Comparison of ENCODE assay signal across 10 mouse cellular contexts in genomic region chr15:96676518-96676917, GRCm38 (mm10). TPM values are rescaled to one million over a fixed set of nuclear protein-coding genes. Genes with fewer than 3 reads are reported as not detected.
DNase-seq lines count a peak whose midpoint lies in the region; TF ChIP-seq lines count a peak whose summit lies in the region.
"Had no signal": no experiment of that assay in that cellular context is flagged by ENCODE, and none has a peak within 500 bp of the region (broad histone marks: within the 10 kb centered on the region; RNA-seq: fewer than 3 reads in every experiment).

No protein-coding gene starts in this region.

- no peak for TF ChIP-seq EP300 in MEL (IDR thresholded peaks at IDR 0.05; ENCODE audit: low read depth in 1 of 2, low read length in 2 of 2)

- H3K79me2 ChIP-seq in MEL (ENCODE audit: control insufficient read depth, insufficient read depth, low read length, poor library complexity): no peaks in the 10 kb centered on the region

- no peak for TF ChIP-seq POLR2A in MEL (IDR thresholded peaks at IDR 0.05; ENCODE audit: control insufficient read depth in 1 of 2, insufficient read depth in 1 of 2, low read depth in 1 of 2, low read length in 2 of 2, poor library complexity in 1 of 2)

- intact Hi-C loops in left cerebral cortex, postnatal 25 days (cut with DNase I): loop anchor here (10.0 kb wide), 1 partner anchor 458 kb away; no protein-coding TSS in a partner anchor

- H3K9me3 ChIP-seq in MEL (replicated peaks; ENCODE audit: insufficient read depth, low read length): no peaks in the 10 kb centered on the region
- H3K9me3 ChIP-seq in forebrain, embryonic 10.5 days: no peaks in the 10 kb centered on the region
- H3K9me3 ChIP-seq: embryonic facial prominence, embryonic 15.5 days; hindbrain, embryonic 15.5 days had no signal

- H3K4me1 ChIP-seq in MEL (ENCODE audit: control insufficient read depth in 1 of 2, insufficient read depth in 2 of 2, low read length in 2 of 2): no peaks in the 10 kb centered on the region
- no peaks in the 10 kb centered on the region for H3K4me1 ChIP-seq in forebrain, embryonic 10.5 days

- H3K4me3 ChIP-seq in MEL (ENCODE audit: control insufficient read depth in 1 of 2, insufficient read depth in 1 of 2, low read depth in 2 of 2, low read length in 2 of 2): no peak overlapping the region
- no peak overlapping the region for H3K4me3 ChIP-seq in forebrain, embryonic 10.5 days
- H3K4me3 ChIP-seq: embryonic facial prominence, embryonic 15.5 days; hindbrain, embryonic 15.5 days had no signal

- no peaks in the 10 kb centered on the region for H3K36me3 ChIP-seq in MEL (ENCODE audit: control insufficient read depth in 1 of 2, insufficient read depth in 2 of 2, low read length in 2 of 2)
- H3K36me3 ChIP-seq in forebrain, embryonic 10.5 days (replicated peaks): no peaks in the 10 kb centered on the region
- H3K36me3 ChIP-seq: embryonic facial prominence, embryonic 15.5 days; hindbrain, embryonic 15.5 days had no signal

- no peak for TF ChIP-seq CTCF in MEL (IDR thresholded peaks at IDR 0.05 in 2 of 3, conservative IDR thresholded peaks at IDR 0.05 in 1 of 3; ENCODE audit: control insufficient read depth in 1 of 3, insufficient read depth in 1 of 3, low read depth in 2 of 3, low read length in 3 of 3, poor library complexity in 1 of 3, severe bottlenecking in 1 of 3)

- H3K27me3 ChIP-seq in MEL (ENCODE audit: control insufficient read depth in 1 of 2, insufficient read depth in 2 of 2, low read length in 2 of 2): peaks cover 21 to 35% of the 10 kb centered on the region in 2 experiments
- no peaks in the 10 kb centered on the region; the same call in 1 of the 2 replicates for H3K27me3 ChIP-seq in forebrain, embryonic 10.5 days (ENCODE audit: poor library complexity, severe bottlenecking)
- H3K27me3 ChIP-seq: hindbrain, embryonic 15.5 days had no signal

- no peak overlapping the region for H3K27ac ChIP-seq in MEL (ENCODE audit: control insufficient read depth, low read depth, low read length)
- no peak overlapping the region for H3K27ac ChIP-seq in forebrain, embryonic 10.5 days
- H3K27ac ChIP-seq: embryonic facial prominence, embryonic 15.5 days; hindbrain, embryonic 15.5 days had no signal

- 17% methylated on average over 10 of the region's 10 CpGs for WGBS in large intestine, adult 2 months
- WGBS in forebrain, embryonic 10.5 days: 85% methylated on average over 10 of the region's 10 CpGs

- peak; percentile 67 for DNase-seq in adrenal gland, adult 2 months
- no peak for DNase-seq in adrenal gland, postnatal 4 days (ENCODE audit: low spot score in 2 of 2)
- DNase-seq in kidney, adult 18-20 months: peak; percentile 25
- no peak for DNase-seq in kidney, adult 9 months
- DNase-seq in MEL (ENCODE audit: low read depth, low spot score): peak; percentile 17
- DNase-seq in large intestine, adult 2 months (ENCODE audit: low read depth, low spot score): peak; percentile 37
- no peak for DNase-seq in left cerebral cortex, postnatal 25 days (ENCODE audit: low spot score in 2 of 2)
- DNase-seq in forebrain, embryonic 10.5 days (ENCODE audit: extremely low spot score, low spot score): no peak

- TF ChIP-seq RAD21 in MEL (IDR thresholded peaks at IDR 0.05; ENCODE audit: low read depth, low read length): no peak

- no peak overlapping the region for H3K9ac ChIP-seq in MEL (ENCODE audit: control insufficient read depth, low read depth, low read length, poor library complexity, severe bottlenecking)
- H3K9ac ChIP-seq: embryonic facial prominence, embryonic 15.5 days; hindbrain, embryonic 15.5 days had no signal

TF ChIP-seq in MEL, 35 proteins besides CTCF, POLR2A, EP300 and RAD21:
- TF ChIP-seq MAZ (IDR thresholded peaks at IDR 0.05; ENCODE audit: low read depth, low read length): no peak
- no peak for TF ChIP-seq ZKSCAN1 (IDR thresholded peaks at IDR 0.05; ENCODE audit: low read depth, low read length)
- TF ChIP-seq MAFK (IDR thresholded peaks at IDR 0.05; ENCODE audit: borderline replicate concordance, low read depth, low read length): no peak
- no peak for TF ChIP-seq SMC3 (IDR thresholded peaks at IDR 0.05; ENCODE audit: low read depth, low read length)
- TF ChIP-seq GATA1 (IDR thresholded peaks at IDR 0.05; ENCODE audit: low read depth, low read length): no peak
- TF ChIP-seq CHD1 (IDR thresholded peaks at IDR 0.05; ENCODE audit: low read depth, low read length): no peak
- TF ChIP-seq MYC (IDR thresholded peaks at IDR 0.05; ENCODE audit: low read depth, low read length): no peak
- TF ChIP-seq UBTF (IDR thresholded peaks at IDR 0.05; ENCODE audit: borderline replicate concordance, insufficient read depth, low read depth, low read length): no peak
- TF ChIP-seq MYB (IDR thresholded peaks at IDR 0.05; ENCODE audit: low read depth, low read length): no peak
- TF ChIP-seq TAL1 (IDR thresholded peaks at IDR 0.05; ENCODE audit: low read length): no peak
- no peak for TF ChIP-seq RCOR1 (IDR thresholded peaks at IDR 0.05; ENCODE audit: low read depth, low read length)
- no peak for TF ChIP-seq NELFE (IDR thresholded peaks at IDR 0.05; ENCODE audit: low read depth, low read length)

RNA-seq across cellular contexts. Expression of gene Slc38a2, which starts 23.0 kb away (rescaled TPM):
- 100 to 1,000 TPM; 113 to 208 TPM for total RNA-seq in adrenal gland, adult 2 months (2021)
- 20.4 and 30.4 TPM in 2 replicates for polyA plus RNA-seq in adrenal gland, adult 2 months (2012; rRNA removed)
- total RNA-seq in adrenal gland, postnatal 4 days (2021): 100 to 1,000 TPM; 121 to 123 TPM
- 80.6 and 150 TPM in 2 replicates for total RNA-seq in MEL (2012; rRNA removed)
- 100 to 1,000 TPM; 177 to 590 TPM for polyA plus RNA-seq in MEL (2012; ENCODE audit: insufficient read depth in 1 of 2, insufficient read length in 2 of 2, low read depth in 1 of 2, low replicate concordance in 2 of 2, missing spikeins in 1 of 2)
- 26.3 and 32.8 TPM in 2 replicates for polyA plus RNA-seq in large intestine, adult 2 months (2012; rRNA removed)
- total RNA-seq in left cerebral cortex, postnatal 25 days (2021): 10 to 100 TPM; 81.3 to 86.1 TPM
- polyA plus RNA-seq in forebrain, embryonic 10.5 days (2016; fragmentation: Nextera tagmentation; extraction: Ambion mirVana): 151 and 159 TPM in 2 replicates

RNA-seq across cellular contexts. Expression of gene Slc38a1, which starts 33.8 kb away (rescaled TPM):
- total RNA-seq in adrenal gland, adult 2 months (2021): 10 to 100 TPM; 25.3 to 29.1 TPM
- 4.4 and 6.5 TPM in 2 replicates for polyA plus RNA-seq in adrenal gland, adult 2 months (2012; rRNA removed)
- total RNA-seq in adrenal gland, postnatal 4 days (2021): 10 to 100 TPM; 58.0 to 64.5 TPM
- total RNA-seq in MEL (2012; rRNA removed): not detected in 2 replicates
- under 1 TPM in 1 of 2 experiments, not detected in 1; 0.03 TPM for polyA plus RNA-seq in MEL (2012; ENCODE audit: insufficient read depth in 1 of 2, insufficient read length in 2 of 2, low read depth in 1 of 2, low replicate concordance in 2 of 2, missing spikeins in 1 of 2)
- 17.3 and 30.2 TPM in 2 replicates for polyA plus RNA-seq in large intestine, adult 2 months (2012; rRNA removed)
- 100 to 1,000 TPM in 1 of 2 experiments, 10 to 100 TPM in 1; 98.2 to 103 TPM for total RNA-seq in left cerebral cortex, postnatal 25 days (2021)
- 127 and 138 TPM in 2 replicates for polyA plus RNA-seq in forebrain, embryonic 10.5 days (2016; fragmentation: Nextera tagmentation; extraction: Ambion mirVana)

Comparison
In these comparisons a context has a peak if more than half of its experiments do, and no peak if none do; other contexts are left out.
1. DNase-seq: peak in adrenal gland, adult 2 months (single experiment), kidney, adult 18-20 months (single experiment), MEL (single experiment) and large intestine, adult 2 months (single experiment); none in adrenal gland, postnatal 4 days (0 of 2), kidney, adult 9 months (single experiment), left cerebral cortex, postnatal 25 days (0 of 2) and forebrain, embryonic 10.5 days (single experiment).
2. RNA of gene Slc38a1, which starts 33.8 kb away (total RNA-seq): 98.2 to 103 TPM in left cerebral cortex, postnatal 25 days, 58.0 to 64.5 TPM in adrenal gland, postnatal 4 days and 25.3 to 29.1 TPM in adrenal gland, adult 2 months; not detected in MEL; every median in the first group is over 10 times any median in the second.